Mouse (Mus musculus) heart, embryonic 15.5 days (tissue): ENCODE data around the gene E130308A19Rik. TPM values are rescaled to one million over a fixed set of nuclear protein-coding genes. Genes with fewer than 3 reads are reported as not detected.

Experiments used
- ATAC-seq: fragments of 200-750 bp; cut with Nextera tagmentation; replicated peaks from 2 replicates; pipeline ENCODE4 v1.8.0; 2017; ENCODE audit warnings: low read depth, moderate TSS enrichment; ENCODE audit not compliant: insufficient number of reproducible peaks, insufficient read depth, low FRiP score
- H3K27ac ChIP-seq: fragments of 300-500 bp; sonication (generic); 2 replicates; pipeline ENCODE4 v1.5.1; 2015; ENCODE audit warnings: mild to moderate bottlenecking, inconsistent platforms
- H3K27me3 ChIP-seq: fragments of 300-500 bp; sonication (generic); 2 replicates; pipeline ENCODE4 v1.6.1; 2015; ENCODE audit warnings: inconsistent platforms
- H3K36me3 ChIP-seq: fragments of 300-500 bp; sonication (generic); 2 replicates; pipeline ENCODE4 v1.6.1; 2015; ENCODE audit warnings: mild to moderate bottlenecking, inconsistent platforms
- H3K4me1 ChIP-seq: fragments of 300-500 bp; sonication (generic); replicated peaks from 2 replicates; pipeline ENCODE4 v1.6.1; 2015; ENCODE audit warnings: inconsistent platforms
- H3K4me2 ChIP-seq: fragments of 300-500 bp; sonication (generic); 2 replicates; pipeline ENCODE4 v1.6.1; 2015; ENCODE audit warnings: inconsistent platforms, mild to moderate bottlenecking, moderate library complexity
- H3K4me3 ChIP-seq: fragments of 300-500 bp; sonication (generic); 2 replicates; pipeline ENCODE4 v1.5.1; 2015; ENCODE audit warnings: mild to moderate bottlenecking, inconsistent platforms
- H3K9ac ChIP-seq: fragments of 300-500 bp; sonication (generic); 2 replicates; pipeline ENCODE4 v1.6.1; 2015; ENCODE audit warnings: mild to moderate bottlenecking, inconsistent platforms
- H3K9me3 ChIP-seq: fragments of 300-500 bp; sonication (generic); replicated peaks from 2 replicates; pipeline ENCODE4 v1.6.1; 2016; ENCODE audit warnings: inconsistent platforms
- WGBS: fragments of 180-500 bp; shearing (Covaris S2); methylation state at CpG from one replicate; pipeline ENCODE4 v1.1.7; 2015; ENCODE audit warnings: mixed read lengths; 5-methylcytosine and 5-hydroxymethylcytosine counted together
- polyA plus RNA-seq: library from polyadenylated mRNA; unstranded; fragments of >200 nt; fragmentation: Nextera tagmentation; extraction: Ambion mirVana; gene quantifications from 2 replicates; pipeline ENCODE4 v1.2.1, GENCODE M21; 2015

Gene E130308A19Rik
- polyA plus RNA-seq, 1 experiment from 2014 or later: 17.3 TPM

DNA sequence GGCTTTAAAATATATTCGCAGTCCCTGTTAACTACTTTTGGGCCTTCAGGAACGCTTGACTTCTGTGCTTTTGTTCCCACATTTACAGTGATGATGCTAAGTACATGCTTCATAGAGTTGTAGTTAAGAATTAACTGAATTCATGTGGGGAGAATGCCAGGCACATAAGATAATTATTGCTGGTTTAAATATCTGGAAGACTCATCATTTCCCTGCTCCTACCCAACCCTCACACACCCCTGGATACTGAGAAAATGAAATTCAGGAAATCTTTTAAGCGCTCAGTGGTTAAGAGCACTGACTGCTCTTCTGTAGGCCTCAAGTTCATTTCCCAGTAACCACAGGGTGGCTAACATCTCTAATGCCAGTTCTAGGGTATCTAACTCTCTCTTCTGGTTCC lies 16.0 kb downstream of the E130308A19Rik start:
- Histone ChIP-seq H3K27me3 (no peaks in the 10 kb centered on the region), H3K4me1 (peaks cover 25% of the 10 kb centered on the region), H3K36me3 (no peaks in the 10 kb centered on the region), H3K9me3 (no peaks in the 10 kb centered on the region), H3K4me3 (no peak overlapping the region), H3K4me2 (no peak overlapping the region), H3K9ac (no peak overlapping the region), H3K27ac (no peak overlapping the region)
- ATAC-seq: no peak
- WGBS: 87% methylated on average over 3 of the region's 3 CpGs

DNA sequence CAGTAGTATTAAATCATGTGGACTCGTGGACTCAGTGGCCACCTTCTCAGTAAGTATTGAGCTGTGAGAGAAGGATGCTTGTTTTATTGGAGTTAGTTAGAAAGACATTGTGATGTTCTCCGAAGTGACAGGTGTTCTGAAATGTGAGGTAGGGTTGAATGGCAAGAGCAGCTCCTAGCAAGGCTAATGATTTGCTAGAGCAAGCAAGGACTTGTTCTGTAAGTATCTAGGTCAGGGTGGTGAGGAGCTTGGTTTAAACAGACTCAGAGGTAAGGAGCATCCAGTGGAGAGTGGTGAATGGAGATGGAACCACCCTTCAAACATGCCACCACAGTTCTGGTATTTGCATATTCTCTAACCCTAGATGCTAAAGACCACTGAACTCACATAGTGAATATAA lies 16.6 kb downstream of the E130308A19Rik start:
- Histone ChIP-seq H3K27me3 (no peaks in the 10 kb centered on the region), H3K36me3 (no peaks in the 10 kb centered on the region), H3K4me2 (no peak overlapping the region), H3K4me1 (peaks cover 25% of the 10 kb centered on the region), H3K27ac (no peak overlapping the region), H3K9ac (no peak overlapping the region), H3K4me3 (no peak overlapping the region), H3K9me3 (no peaks in the 10 kb centered on the region)
- 87% methylated on average over 2 of the region's 2 CpGs for WGBS
- ATAC-seq: no peak

DNA sequence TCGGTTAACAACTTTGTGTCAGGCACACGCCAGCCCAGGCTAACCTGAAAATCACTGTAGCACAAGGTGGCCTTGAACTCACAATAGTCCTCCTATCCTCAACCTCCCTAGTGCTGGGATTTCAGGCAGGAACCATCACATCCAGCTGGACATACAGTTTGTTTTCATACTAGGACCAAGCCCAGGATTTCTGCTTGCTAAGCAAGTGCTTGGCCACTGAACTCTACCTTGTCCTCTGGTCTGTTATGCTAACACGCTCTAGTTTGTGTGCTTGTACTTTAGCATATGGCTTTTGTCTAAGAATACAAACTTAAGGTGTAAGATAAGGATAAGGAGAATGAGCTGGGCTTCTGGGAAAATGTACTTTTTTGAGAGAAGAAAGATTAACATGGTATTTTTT lies 18.4 kb downstream of the E130308A19Rik start:
- Histone ChIP-seq H3K9ac (no peak overlapping the region), H3K27ac (no peak overlapping the region), H3K4me2 (no peak overlapping the region), H3K9me3 (no peaks in the 10 kb centered on the region), H3K4me3 (no peak overlapping the region), H3K4me1 (peaks cover 16% of the 10 kb centered on the region), H3K36me3 (no peaks in the 10 kb centered on the region), H3K27me3 (no peaks in the 10 kb centered on the region)
- ATAC-seq: no peak
- WGBS: 74% methylated on average over 3 of the region's 3 CpGs

DNA sequence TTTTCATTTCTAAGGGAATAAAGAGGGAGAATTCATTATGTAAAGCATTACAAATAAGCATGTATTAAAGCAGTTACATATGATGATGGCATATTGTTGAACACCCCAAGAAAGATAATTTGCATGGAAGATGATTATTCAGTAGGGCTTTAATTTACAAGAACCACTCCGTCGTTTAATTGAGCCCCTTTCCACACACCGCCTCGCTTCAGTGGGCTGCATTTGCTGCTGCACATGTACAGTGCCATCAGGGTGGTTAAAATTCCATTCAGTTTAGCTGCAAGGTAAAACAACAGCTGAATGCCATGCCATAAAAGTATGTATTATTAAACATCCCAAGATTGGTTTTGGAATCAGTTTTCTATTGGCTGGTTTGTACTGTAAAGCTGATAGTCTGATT lies 19.0 kb downstream of the E130308A19Rik start:
- ATAC-seq: no peak
- H3K4me3 ChIP-seq: no peak overlapping the region
- 90% methylated on average over 4 of the region's 4 CpGs for WGBS
- H3K4me2 ChIP-seq: no peak overlapping the region
- no peak overlapping the region for H3K27ac ChIP-seq
- H3K27me3 ChIP-seq: no peaks in the 10 kb centered on the region
- peaks cover 11% of the 10 kb centered on the region for H3K4me1 ChIP-seq
- H3K9ac ChIP-seq: no peak overlapping the region
- H3K36me3 ChIP-seq: no peaks in the 10 kb centered on the region
- H3K9me3 ChIP-seq: no peaks in the 10 kb centered on the region

DNA sequence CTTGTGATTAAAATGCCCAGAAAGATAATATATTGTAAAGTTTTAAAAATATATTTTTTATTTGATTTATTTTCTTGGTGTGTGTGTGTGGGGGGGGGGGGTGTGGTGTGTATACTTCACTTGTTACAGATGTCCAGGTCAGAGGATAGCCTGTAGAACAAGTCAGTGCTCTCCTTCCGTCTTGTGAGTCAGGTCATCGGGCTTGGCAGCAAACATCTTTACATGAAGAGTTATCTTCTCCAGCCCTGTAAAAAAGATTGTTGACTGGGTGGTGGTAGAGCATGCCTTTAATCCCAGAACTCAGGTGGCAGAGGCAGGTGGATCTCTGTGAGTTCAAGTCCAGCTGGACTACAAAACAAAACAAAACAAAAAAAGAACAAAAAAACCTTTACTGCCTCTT lies 19.6 kb downstream of the E130308A19Rik start:
- 0 out of 2 replicates have a peak, but pooled peaks cover 7% of the 10 kb centered on the region for H3K4me1 ChIP-seq
- H3K4me3 ChIP-seq: no peak overlapping the region
- no peaks in the 10 kb centered on the region for H3K9me3 ChIP-seq
- ATAC-seq: no peak
- H3K36me3 ChIP-seq: no peaks in the 10 kb centered on the region
- no peak overlapping the region for H3K4me2 ChIP-seq
- H3K27me3 ChIP-seq: no peaks in the 10 kb centered on the region
- H3K27ac ChIP-seq: no peak overlapping the region
- WGBS: 83% methylated on average over 2 of the region's 2 CpGs
- no peak overlapping the region for H3K9ac ChIP-seq

DNA sequence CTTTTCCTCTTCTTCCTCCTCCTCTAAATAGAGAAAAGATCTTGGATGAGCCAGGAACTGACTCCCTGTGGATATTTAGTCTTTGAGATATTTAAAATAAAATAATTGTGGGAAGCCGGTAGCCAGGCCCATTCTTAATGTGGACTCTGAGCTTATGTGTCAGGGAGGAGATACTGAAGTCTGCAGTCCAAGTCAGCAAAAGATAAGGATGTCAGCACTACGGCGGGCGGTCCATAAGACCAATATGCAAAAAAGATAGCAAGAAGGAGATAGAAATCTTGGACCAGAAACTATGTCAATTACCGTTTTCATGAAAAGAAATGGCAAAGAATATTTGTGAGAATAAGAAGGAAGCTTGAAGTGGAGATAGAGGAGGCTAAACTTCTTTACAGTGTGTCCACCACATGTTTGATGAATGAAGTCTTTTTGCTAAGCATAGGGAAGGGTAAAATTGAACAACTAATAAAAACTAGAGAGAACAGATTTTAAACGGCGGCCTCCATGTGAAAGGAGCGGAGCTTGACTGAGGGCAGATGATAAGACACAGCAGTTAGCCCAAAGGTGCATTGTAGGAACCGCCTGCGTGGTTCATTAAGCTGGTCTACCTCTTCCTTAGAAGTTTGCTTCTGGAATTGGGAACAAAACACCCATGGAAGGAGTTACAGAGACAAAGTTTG lies 20.1 kb downstream of the E130308A19Rik start:
- H3K27me3 ChIP-seq: no peaks in the 10 kb centered on the region
- WGBS: 58% methylated on average over 10 of the region's 10 CpGs

DNA sequence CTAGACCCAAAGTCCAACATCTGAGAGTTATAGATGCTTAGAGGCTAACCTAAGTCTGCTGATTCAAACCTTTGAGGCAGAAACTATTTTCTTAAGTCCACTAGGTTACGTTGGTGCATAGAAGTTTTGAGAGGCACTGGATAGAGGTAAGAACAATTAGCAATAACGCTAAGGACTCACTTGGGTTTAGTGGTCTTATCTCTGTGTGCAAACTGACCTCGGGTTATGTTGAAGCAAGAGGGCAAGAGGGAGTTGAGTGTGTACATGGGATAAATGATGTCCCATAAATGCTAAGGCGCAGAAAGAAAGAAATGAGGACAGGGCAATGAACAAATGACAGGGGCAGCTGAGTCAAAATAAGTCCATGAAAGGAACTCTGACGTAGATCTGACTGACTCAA lies 23.1 kb downstream of the E130308A19Rik start:
- no peak overlapping the region for H3K27ac ChIP-seq
- 70% methylated on average over 5 of the region's 5 CpGs for WGBS
- no peak for ATAC-seq

More for the DNA sequence above, 20.1 kb downstream of the E130308A19Rik start:
- ATAC-seq: no peak
- Histone ChIP-seq H3K36me3 (no peaks in the 10 kb centered on the region), H3K9me3 (no peaks in the 10 kb centered on the region), H3K27ac (no peak overlapping the region), H3K4me2 (no peak overlapping the region), H3K4me3 (no peak overlapping the region), H3K9ac (no peak overlapping the region), H3K4me1 (0 out of 2 replicates have a peak, but pooled peaks cover 5% of the 10 kb centered on the region)

DNA sequence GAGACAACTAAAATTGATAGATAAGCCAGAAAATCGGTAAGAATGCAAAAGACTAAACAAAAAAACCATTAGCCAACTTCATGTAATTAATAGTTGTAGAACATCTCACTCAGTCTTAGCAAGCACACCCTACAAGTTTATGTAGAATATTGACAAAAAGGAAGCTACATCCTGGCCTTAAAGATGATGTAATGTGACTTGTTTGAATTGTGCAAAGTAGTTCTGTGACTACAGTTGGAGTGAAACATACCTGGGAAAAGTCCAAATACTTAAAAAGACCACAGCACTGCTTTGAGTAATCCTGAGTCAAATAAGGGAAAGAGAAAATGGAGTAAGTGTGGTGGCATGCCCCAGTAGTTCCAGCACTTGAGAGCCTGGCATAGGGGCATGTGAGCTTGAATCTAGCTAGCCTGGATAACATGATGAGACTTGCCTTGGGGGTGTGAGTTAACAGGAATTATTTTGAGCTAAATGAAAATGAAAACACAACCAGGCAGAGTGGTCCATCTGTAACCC lies 26.2 kb downstream of the E130308A19Rik start:
- H3K4me2 ChIP-seq: no peak overlapping the region
- peaks cover 3% of the 10 kb centered on the region; the same call in 1 of the 2 replicates for H3K4me1 ChIP-seq
- no peak for ATAC-seq
- H3K27me3 ChIP-seq: no peaks in the 10 kb centered on the region
- no peaks in the 10 kb centered on the region for H3K36me3 ChIP-seq
- WGBS: 84% methylated on average over 1 of the region's 1 CpGs
- no peak overlapping the region for H3K9ac ChIP-seq
- no peak overlapping the region for H3K27ac ChIP-seq
- H3K9me3 ChIP-seq: no peaks in the 10 kb centered on the region
- no peak overlapping the region for H3K4me3 ChIP-seq

More for the DNA sequence above, 23.1 kb downstream of the E130308A19Rik start:
- no peak overlapping the region for H3K4me2 ChIP-seq
- H3K27me3 ChIP-seq: no peaks in the 10 kb centered on the region
- H3K4me3 ChIP-seq: no peak overlapping the region
- H3K9me3 ChIP-seq: no peaks in the 10 kb centered on the region
- peaks cover 3% of the 10 kb centered on the region; the same call in 1 of the 2 replicates for H3K4me1 ChIP-seq
- no peaks in the 10 kb centered on the region for H3K36me3 ChIP-seq
- H3K9ac ChIP-seq: no peak overlapping the region

DNA sequence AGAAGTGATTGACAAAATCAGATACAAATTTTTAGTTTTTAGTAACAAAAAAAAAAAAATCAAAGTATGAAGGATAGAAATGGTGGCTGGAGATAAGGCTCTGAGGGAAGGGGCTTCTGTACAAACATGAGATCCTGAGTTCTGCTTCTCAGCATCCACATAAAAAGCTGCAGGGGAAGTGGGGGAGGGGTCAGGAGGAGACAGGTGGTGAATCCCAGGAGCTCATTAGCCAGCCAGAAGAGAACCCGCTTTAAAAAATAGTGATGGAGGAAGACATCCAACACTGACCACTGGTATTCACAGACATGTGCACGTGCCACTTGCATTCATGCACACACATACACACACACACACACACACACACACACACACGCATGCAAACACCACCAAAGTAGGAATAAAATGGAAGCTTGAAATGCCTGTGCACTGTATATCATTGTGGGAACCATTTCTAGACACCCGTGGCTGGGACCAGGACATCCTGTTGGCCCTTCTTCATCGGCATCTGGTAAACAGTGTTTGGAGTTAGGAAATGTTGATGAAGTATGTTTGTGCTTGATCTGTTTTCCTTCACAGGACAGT lies 30.1 kb downstream of the E130308A19Rik start:
- 72% methylated on average over 5 of the region's 5 CpGs for WGBS
- no peak for ATAC-seq

DNA sequence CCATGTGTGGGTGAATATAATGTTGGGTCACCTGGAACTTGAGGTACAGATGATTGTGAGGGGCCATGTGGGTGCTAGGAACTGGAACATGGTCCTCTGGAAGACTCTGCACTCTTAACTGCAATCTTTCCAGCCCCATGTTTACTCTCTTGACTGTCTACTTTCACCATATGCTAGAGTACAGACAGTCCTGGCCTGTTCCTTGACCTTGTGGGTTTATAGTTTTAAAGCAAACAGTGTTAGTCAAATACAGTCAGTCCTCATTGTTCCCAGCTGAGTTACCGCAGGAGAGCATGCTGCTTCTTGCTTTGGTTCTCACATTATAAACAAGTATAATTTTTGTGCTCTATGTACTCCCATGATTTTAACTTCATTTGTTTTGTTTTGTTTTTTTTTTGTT lies 36.2 kb downstream of the E130308A19Rik start:
- Histone ChIP-seq H3K9ac (no peak overlapping the region), H3K9me3 (no peaks in the 10 kb centered on the region), H3K27me3 (no peaks in the 10 kb centered on the region), H3K27ac (no peak overlapping the region), H3K4me1 (peaks cover 11% of the 10 kb centered on the region), H3K4me3 (no peak overlapping the region), H3K4me2 (no peak overlapping the region), H3K36me3 (no peaks in the 10 kb centered on the region)
- no peak for ATAC-seq
- WGBS: 93% methylated on average over 1 of the region's 1 CpGs

More for the DNA sequence above, 30.1 kb downstream of the E130308A19Rik start:
- Histone ChIP-seq H3K9ac (no peak overlapping the region), H3K4me1 (peaks cover 3% of the 10 kb centered on the region; the same call in 1 of the 2 replicates), H3K36me3 (no peaks in the 10 kb centered on the region), H3K4me2 (no peak overlapping the region), H3K9me3 (no peaks in the 10 kb centered on the region), H3K27ac (no peak overlapping the region), H3K27me3 (no peaks in the 10 kb centered on the region), H3K4me3 (no peak overlapping the region)

DNA sequence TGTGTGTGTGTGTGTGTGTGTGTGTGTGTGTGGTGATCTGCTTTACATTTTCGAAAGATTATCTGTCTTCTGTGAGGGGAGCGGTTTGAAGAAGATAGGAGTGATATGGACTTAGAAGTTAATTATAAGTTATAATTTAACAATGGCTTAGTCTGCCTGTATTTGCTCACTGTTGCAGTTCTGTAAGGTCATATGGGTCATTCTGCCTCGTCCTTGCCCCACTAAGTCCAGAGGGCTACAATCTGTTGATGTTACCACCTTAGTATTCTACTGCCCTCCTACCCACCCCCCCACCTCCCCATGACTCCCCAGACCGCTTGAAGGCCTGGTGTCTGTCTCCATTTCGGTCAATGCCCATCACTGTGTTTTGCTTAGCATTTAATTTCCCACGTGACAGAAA lies 37.4 kb downstream of the E130308A19Rik start:
- peaks cover 19% of the 10 kb centered on the region for H3K4me1 ChIP-seq
- no peaks in the 10 kb centered on the region for H3K9me3 ChIP-seq
- H3K27ac ChIP-seq: no peak overlapping the region
- ATAC-seq: no peak
- no peaks in the 10 kb centered on the region for H3K27me3 ChIP-seq
- H3K9ac ChIP-seq: no peak overlapping the region
- no peak overlapping the region for H3K4me3 ChIP-seq
- no peaks in the 10 kb centered on the region for H3K36me3 ChIP-seq
- 88% methylated on average over 6 of the region's 6 CpGs for WGBS
- H3K4me2 ChIP-seq: no peak overlapping the region
